In genomic region chr15:79740739-79741138, GRCm38 (mm10) we compare ENCODE assay signal across 9 mouse cellular contexts. TPM values are rescaled to one million over a fixed set of nuclear protein-coding genes. Genes with fewer than 3 reads are reported as not detected.
DNase-seq lines count a peak whose midpoint lies in the region; ATAC-seq lines count a peak whose summit lies in the region.
"Had no signal": no experiment of that assay in that cellular context is flagged by ENCODE, and none has a peak within 500 bp of the region (broad histone marks: within the 10 kb centered on the region; RNA-seq: fewer than 3 reads in every experiment).

No protein-coding gene starts in this region.

- ATAC-seq in CD4-positive, CD25-positive, alpha-beta regulatory T cell, adult 4 months = no peak
- ATAC-seq in granulocyte monocyte progenitor cell, adult 5-6 weeks (replicated peaks; ENCODE audit: poor library complexity, severe bottlenecking) = peak; percentile 37
- ATAC-seq in monocyte, adult 5-6 weeks (replicated peaks; ENCODE audit: insufficient number of reproducible peaks, low FRiP score, low TSS enrichment, poor library complexity, severe bottlenecking) = no peak

- peak; percentile 60 for DNase-seq in CD4-positive, CD25-positive, alpha-beta regulatory T cell, adult 2 months (ENCODE audit: low read depth, low spot score)
- DNase-seq in 3T3-L1 (ENCODE audit: low read depth, low spot score) = peak; percentile 26
- peak; percentile 34 for DNase-seq in lung, postnatal 36 days
- no peak for DNase-seq in adrenal gland, postnatal 14 days
- DNase-seq in urinary bladder, adult 2 months (ENCODE audit: low spot score) = no peak
- DNase-seq: cerebellum, adult 8-10 months had no signal

RNA-seq across cellular contexts. Expression of gene Sun2, which starts 1.6 kb away (rescaled TPM):
- polyA plus RNA-seq in CD4-positive, CD25-positive, alpha-beta regulatory T cell, adult 4 months (2017; shearing (Covaris generic)) = 10 to 100 TPM; 12.8 to 20.2 TPM
- 120 and 133 TPM in 2 replicates for total RNA-seq in granulocyte monocyte progenitor cell, adult 5-6 weeks (2014; fragmentation: Nextera tagmentation)
- total RNA-seq in granulocyte monocyte progenitor cell, adult 5-6 weeks (2017) = 227 and 268 TPM in 2 replicates
- 138 to 194 TPM (median 160 TPM) in 3 replicates for total RNA-seq in monocyte, adult 5-6 weeks (2017)
- 61.1 and 78.0 TPM in 2 replicates for total RNA-seq in adrenal gland, postnatal 14 days (2021)
- polyA plus RNA-seq in urinary bladder, adult 2 months (2012; rRNA removed) = 57.9 and 83.3 TPM in 2 replicates

RNA-seq across cellular contexts. Expression of gene Dnal4, which starts 36.9 kb away (rescaled TPM):
- polyA plus RNA-seq in CD4-positive, CD25-positive, alpha-beta regulatory T cell, adult 4 months (2017; shearing (Covaris generic)) = 10 to 100 TPM in 1 of 2 experiments, 1 to 10 TPM in 1; 6.9 to 10.4 TPM
- 9.5 and 27.7 TPM in 2 replicates for total RNA-seq in granulocyte monocyte progenitor cell, adult 5-6 weeks (2014; fragmentation: Nextera tagmentation)
- total RNA-seq in granulocyte monocyte progenitor cell, adult 5-6 weeks (2017) = 11.6 and 13.5 TPM in 2 replicates
- 8.3 to 15.0 TPM (median 9.1 TPM) in 3 replicates for total RNA-seq in monocyte, adult 5-6 weeks (2017)
- 16.6 and 20.1 TPM in 2 replicates for total RNA-seq in adrenal gland, postnatal 14 days (2021)
- 40.5 and 45.8 TPM in 2 replicates for polyA plus RNA-seq in urinary bladder, adult 2 months (2012; rRNA removed)

RNA-seq across cellular contexts. Expression of gene Gtpbp1, which starts 50.1 kb away (rescaled TPM):
- polyA plus RNA-seq in CD4-positive, CD25-positive, alpha-beta regulatory T cell, adult 4 months (2017; shearing (Covaris generic)) = 10 to 100 TPM; 21.0 to 21.6 TPM
- total RNA-seq in granulocyte monocyte progenitor cell, adult 5-6 weeks (2014; fragmentation: Nextera tagmentation) = 45.8 and 52.4 TPM in 2 replicates
- 47.0 and 59.9 TPM in 2 replicates for total RNA-seq in granulocyte monocyte progenitor cell, adult 5-6 weeks (2017)
- 53.0 to 76.7 TPM (median 73.7 TPM) in 3 replicates for total RNA-seq in monocyte, adult 5-6 weeks (2017)
- 26.1 and 35.8 TPM in 2 replicates for total RNA-seq in adrenal gland, postnatal 14 days (2021)
- polyA plus RNA-seq in urinary bladder, adult 2 months (2012; rRNA removed) = 20.0 and 32.1 TPM in 2 replicates

RNA-seq across cellular contexts. Expression of gene Josd1, which starts 53.0 kb away (rescaled TPM):
- 1 to 10 TPM; 4.2 to 6.8 TPM for polyA plus RNA-seq in CD4-positive, CD25-positive, alpha-beta regulatory T cell, adult 4 months (2017; shearing (Covaris generic))
- 22.7 and 24.9 TPM in 2 replicates for total RNA-seq in granulocyte monocyte progenitor cell, adult 5-6 weeks (2014; fragmentation: Nextera tagmentation)
- 19.2 and 23.6 TPM in 2 replicates for total RNA-seq in granulocyte monocyte progenitor cell, adult 5-6 weeks (2017)
- total RNA-seq in monocyte, adult 5-6 weeks (2017) = 15.8 to 20.3 TPM (median 16.9 TPM) in 3 replicates
- total RNA-seq in adrenal gland, postnatal 14 days (2021) = 38.0 and 43.9 TPM in 2 replicates
- 30.1 and 34.1 TPM in 2 replicates for polyA plus RNA-seq in urinary bladder, adult 2 months (2012; rRNA removed)

Comparison
In these comparisons a context has a peak if more than half of its experiments do, and no peak if none do; other contexts are left out.
1. DNase-seq: peak in CD4-positive, CD25-positive, alpha-beta regulatory T cell, adult 2 months (single experiment), 3T3-L1 (single experiment) and lung, postnatal 36 days (single experiment); none in adrenal gland, postnatal 14 days (single experiment) and urinary bladder, adult 2 months (single experiment).